Mouse (Mus musculus): ENCODE data around the gene Afap1l2.
A peak's percentile ranks its signal among the peaks of the same experiment; 100 is the strongest.

GRCm38 (mm10) chr19:57007781-57008710 is at the start of gene Afap1l2:
- no peak for TF ChIP-seq POLR2A (IDR thresholded peaks at IDR 0.05; ENCODE audit: low read depth, low read length)
- TF ChIP-seq CTCF (conservative IDR thresholded peaks at IDR 0.05; ENCODE audit: insufficient read depth, insufficient read length, low read depth, low read length), result peak; percentile 71
